Mouse (Mus musculus): ENCODE data around the gene Zfp830. TPM values are rescaled to one million over a fixed set of nuclear protein-coding genes. Genes with fewer than 3 reads are reported as not detected.

The Zfp830 gene
- total RNA-seq, 2 experiments from 2014 or later = 14.8 to 15.2 TPM

- intact Hi-C loops (cut with DNase I) = loop anchor here (1.0 to 10.0 kb wide), 5 partner anchors 17 to 527 kb away; partner anchors contain the start of genes Fndc8, Lig3 and Rad51d
- DNase-seq (ENCODE audit: extremely low spot score in 1 of 2, low spot score in 2 of 2) = no peak
- no peak for TF ChIP-seq CTCF (IDR thresholded peaks at IDR 0.05)
- peak overlapping the region; percentile 74 for H3K4me3 ChIP-seq
- peak overlapping the region; percentile 83 for H3K27ac ChIP-seq
Observed at GRCm38 (mm10) chr11:82764438-82764924, 336 bp downstream of the Zfp830 start.

- Histone ChIP-seq H3K4me3 (peak overlapping the region; percentile 100), H3K27ac (no peak overlapping the region)
- no peak for TF ChIP-seq CTCF (IDR thresholded peaks at IDR 0.05)
- intact Hi-C loops (cut with DNase I) = loop anchor here (2.0 kb wide), 1 partner anchor 111 kb away; the partner anchor contains the start of gene Rad51d
- DNase-seq (ENCODE audit: extremely low spot score in 1 of 2, low spot score in 2 of 2) = no peak
Observed at GRCm38 (mm10) chr11:82780134-82780533, 16.0 kb downstream of the Zfp830 start.

DNA sequence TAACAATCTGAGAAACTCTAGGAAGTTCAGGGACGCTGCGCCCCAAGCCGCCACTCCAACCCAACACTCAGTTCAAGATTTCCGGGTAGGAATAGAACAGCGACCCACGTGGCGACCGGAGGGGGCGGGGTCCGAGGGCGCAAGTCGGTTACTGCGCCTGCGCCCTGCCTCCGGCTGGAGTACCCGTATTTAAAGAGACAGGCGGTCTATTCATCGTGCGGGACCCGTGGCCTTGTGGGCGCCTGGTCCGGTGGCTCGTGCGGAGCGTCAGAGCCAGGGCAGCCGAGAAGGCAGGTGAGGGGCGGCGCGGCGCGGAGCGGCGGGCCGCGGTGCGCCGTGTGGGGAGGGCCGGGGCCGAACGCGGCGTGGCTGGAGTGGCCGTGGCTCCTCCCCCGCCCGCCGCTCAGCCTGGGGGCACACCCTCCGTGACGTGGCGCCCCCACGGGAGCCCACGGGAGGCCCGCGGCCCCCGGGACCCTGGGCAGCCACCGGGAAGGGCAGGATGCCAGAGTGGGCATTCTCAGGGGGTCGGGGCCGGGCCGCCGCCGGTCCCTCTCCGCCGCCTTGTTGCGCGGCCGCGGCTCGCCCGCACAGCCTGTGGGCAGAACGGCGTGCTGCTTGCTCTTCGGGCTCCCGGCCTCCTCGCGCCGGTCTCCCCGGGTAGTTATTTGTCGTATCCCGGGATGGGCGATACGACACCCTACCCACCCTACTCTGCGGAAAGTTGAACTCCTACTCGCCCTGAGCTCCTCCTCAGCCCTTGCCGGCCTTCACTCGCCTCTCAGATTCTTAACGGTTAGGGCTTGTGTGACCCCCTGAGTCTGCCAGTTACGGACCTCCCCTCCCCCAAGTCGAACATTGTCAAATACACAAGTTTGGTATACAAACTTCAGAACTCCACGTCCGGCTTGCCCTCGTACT lies 17.1 kb downstream of the Zfp830 start, which contains the start of gene Lig3:
Gene Lig3 (plus strand): TSS at position 126 of the 921 bp plus-strand sequence.
- peak; percentile 93 for DNase-seq (ENCODE audit: extremely low spot score in 1 of 2, low spot score in 2 of 2)
- no peak; the same call in 1 of the 2 replicates for TF ChIP-seq CTCF (IDR thresholded peaks at IDR 0.05)

DNA sequence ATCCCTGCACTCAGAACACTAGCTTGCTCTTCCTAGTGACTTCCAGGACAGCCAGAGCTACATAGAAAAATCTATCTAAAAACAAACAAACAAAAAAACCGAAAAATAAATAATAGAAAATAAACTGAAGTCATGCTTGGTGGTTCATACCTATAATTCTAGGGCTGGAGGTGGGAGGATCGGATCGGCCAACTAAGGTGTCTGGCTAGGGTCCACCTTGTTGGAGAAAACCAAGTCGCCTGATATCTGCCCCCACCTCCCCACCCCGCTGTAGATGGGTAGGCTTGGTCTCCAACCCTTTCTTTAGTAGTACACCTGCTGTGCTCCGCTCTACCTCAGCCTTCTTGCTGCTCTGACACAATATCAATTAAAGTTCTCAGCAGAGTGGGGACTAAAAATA lies 18.1 kb downstream of the Zfp830 start:
- no peak for TF ChIP-seq CTCF (IDR thresholded peaks at IDR 0.05)
- DNase-seq (ENCODE audit: extremely low spot score in 1 of 2, low spot score in 2 of 2) = no peak
- Histone ChIP-seq H3K4me3 (peak overlapping the region; percentile 100), H3K27ac (0 out of 2 replicates have a peak overlapping the region, but pooled peaks have one; percentile 97)
- intact Hi-C loops (cut with DNase I) = no loop called here

More for the DNA sequence above, 17.1 kb downstream of the Zfp830 start, which contains the start of gene Lig3:
- peak within 1 kb of the TSS; percentile 97 for H3K27ac ChIP-seq
- peak within 1 kb of the TSS; percentile 100 for H3K4me3 ChIP-seq
- intact Hi-C loops (cut with DNase I) = loop anchor here (1.0 to 2.0 kb wide), 3 partner anchors 17 to 110 kb away; partner anchors contain the start of genes Cct6b, Rad51d and Zfp830

- TF ChIP-seq CTCF (IDR thresholded peaks at IDR 0.05) = no peak
- intact Hi-C loops (cut with DNase I) = no loop called here
- Histone ChIP-seq H3K4me3 (no peak overlapping the region), H3K27ac (no peak overlapping the region)
- no peak for DNase-seq (ENCODE audit: extremely low spot score in 1 of 2, low spot score in 2 of 2)
Observed at GRCm38 (mm10) chr11:82783453-82783852, 19.3 kb downstream of the Zfp830 start.

DNA sequence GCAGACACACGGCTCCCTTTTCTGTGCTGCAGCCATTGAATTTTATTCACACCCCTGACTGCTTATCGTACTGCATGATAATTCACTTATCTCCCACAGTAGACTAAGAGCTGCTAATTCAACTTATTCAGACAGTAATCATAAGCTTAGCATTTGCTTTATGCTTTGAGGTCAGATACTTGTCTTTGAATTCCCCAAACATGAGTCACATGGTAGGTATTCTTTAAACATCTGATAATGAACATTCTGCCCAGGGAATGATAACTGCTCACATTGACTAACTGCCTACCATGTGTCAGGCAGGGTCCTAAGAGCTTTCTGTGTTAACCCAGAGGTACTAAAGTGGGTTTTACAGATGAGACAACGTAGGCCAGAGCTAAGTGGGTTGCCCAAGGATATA lies 42.5 kb downstream of the Zfp830 start:
- TF ChIP-seq CTCF (IDR thresholded peaks at IDR 0.05) = no peak
- Histone ChIP-seq H3K27ac (no peak overlapping the region), H3K4me3 (no peak overlapping the region)
- intact Hi-C loops (cut with DNase I) = no loop called here
- DNase-seq (ENCODE audit: extremely low spot score in 1 of 2, low spot score in 2 of 2) = no peak

DNA sequence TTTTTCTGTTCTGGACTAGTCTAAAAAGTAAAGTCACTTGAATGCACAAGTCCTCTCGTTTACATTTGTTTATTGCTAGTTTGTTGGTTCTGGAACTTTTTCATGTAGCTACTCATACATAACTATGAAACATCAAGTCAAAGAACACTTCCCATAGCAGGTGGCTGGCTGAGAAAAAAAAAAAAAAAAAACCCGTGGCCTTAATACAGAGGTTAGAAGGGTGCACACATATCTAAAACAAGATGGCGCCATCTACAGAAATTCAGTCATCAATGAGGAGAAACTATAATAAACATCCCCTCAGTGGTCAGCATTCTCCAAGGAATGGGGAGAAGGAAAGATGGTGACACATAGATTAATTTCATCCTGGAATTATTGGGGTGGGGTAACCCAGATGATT lies 43.2 kb downstream of the Zfp830 start:
- intact Hi-C loops (cut with DNase I) = no loop called here
- H3K4me3 ChIP-seq = no peak overlapping the region
- H3K27ac ChIP-seq = no peak overlapping the region
- TF ChIP-seq CTCF (IDR thresholded peaks at IDR 0.05) = no peak
- no peak for DNase-seq (ENCODE audit: extremely low spot score in 1 of 2, low spot score in 2 of 2)

GRCm38 (mm10) chr11:82808485-82808884 lies 44.3 kb downstream of the Zfp830 start:
- TF ChIP-seq CTCF (IDR thresholded peaks at IDR 0.05) = no peak
- intact Hi-C loops (cut with DNase I) = no loop called here
- H3K27ac ChIP-seq = no peak overlapping the region
- no peak overlapping the region for H3K4me3 ChIP-seq
- no peak for DNase-seq (ENCODE audit: extremely low spot score in 1 of 2, low spot score in 2 of 2)

Other genes starting within 250 kb of the Zfp830 start
- not detected for gene Cct6b, start within 50 bp of the Zfp830 start, total RNA-seq (2021)
- gene Lig3, start 16.8 kb downstream of the Zfp830 start, total RNA-seq (2021) = 10 to 100 TPM; 21.1 to 21.9 TPM
- 1 to 10 TPM; 8.8 to 9.1 TPM for gene Rffl, start 106.9 kb downstream of the Zfp830 start, total RNA-seq (2021)
- gene Rad51d, start 126.3 kb downstream of the Zfp830 start, total RNA-seq (2021) = 10 to 100 TPM; 16.9 to 19.8 TPM
- gene Fndc8, start 127.8 kb downstream of the Zfp830 start, total RNA-seq (2021) = not detected
- 10 to 100 TPM; 41.0 to 45.8 TPM for gene Nle1, start 144.1 kb downstream of the Zfp830 start, total RNA-seq (2021)
- 1 to 10 TPM; 1.3 to 2.0 TPM for gene Unc45b, start 146.2 kb downstream of the Zfp830 start, total RNA-seq (2021)
- 1 to 10 TPM; 2.7 to 5.5 TPM for gene Slfn5, start 187.0 kb downstream of the Zfp830 start, total RNA-seq (2021)
- gene Slfn9, start 227.5 kb downstream of the Zfp830 start, total RNA-seq (2021) = under 1 TPM; 0.26 to 0.45 TPM

All from left cerebral cortex, adult 2 months (tissue).